Mouse (Mus musculus): ENCODE measurements at regions not wholly inside any gene's neighbourhood (a gene's known extent, or its start where the extent isn't known, plus 50 kb on each side); places are given as distances from the start of the nearest gene placed in this dataset.

DNA sequence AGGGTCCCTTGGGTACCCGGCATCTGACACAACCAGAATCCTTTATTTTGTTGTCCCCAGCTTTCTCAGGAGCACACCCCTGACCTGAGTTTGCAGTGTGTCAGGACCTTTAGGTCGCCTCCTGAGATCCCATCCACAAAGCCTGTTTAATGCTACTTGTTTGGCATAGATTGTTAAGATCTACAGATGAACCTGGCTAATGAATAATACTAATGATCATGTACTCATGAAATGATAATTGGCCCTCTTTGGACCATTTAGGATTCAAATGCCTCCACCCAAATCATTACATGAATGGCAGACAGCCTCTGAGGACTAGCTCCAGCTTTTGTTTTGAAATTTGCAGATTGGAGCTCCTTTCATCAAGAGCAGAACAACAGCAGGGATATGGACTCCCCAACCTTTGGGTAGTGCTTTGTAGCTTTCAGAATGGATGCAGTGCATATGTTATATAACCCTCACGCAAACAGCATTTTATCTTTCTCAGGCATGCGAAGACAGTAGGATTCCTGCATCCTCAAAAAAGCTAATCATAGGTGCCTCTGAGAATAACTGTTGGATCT lies 400.1 kb downstream of the Ttll7 start:
- no peak overlapping the region for H3K27ac ChIP-seq (replicated peaks; ENCODE audit: low read depth, low read length)
- H3K4me3 ChIP-seq (ENCODE audit: insufficient read depth, low read depth, low read length), result no peak overlapping the region
- no peaks in the 10 kb centered on the region for H3K4me1 ChIP-seq (ENCODE audit: control insufficient read depth, insufficient read depth, insufficient read length, low read length)

DNA sequence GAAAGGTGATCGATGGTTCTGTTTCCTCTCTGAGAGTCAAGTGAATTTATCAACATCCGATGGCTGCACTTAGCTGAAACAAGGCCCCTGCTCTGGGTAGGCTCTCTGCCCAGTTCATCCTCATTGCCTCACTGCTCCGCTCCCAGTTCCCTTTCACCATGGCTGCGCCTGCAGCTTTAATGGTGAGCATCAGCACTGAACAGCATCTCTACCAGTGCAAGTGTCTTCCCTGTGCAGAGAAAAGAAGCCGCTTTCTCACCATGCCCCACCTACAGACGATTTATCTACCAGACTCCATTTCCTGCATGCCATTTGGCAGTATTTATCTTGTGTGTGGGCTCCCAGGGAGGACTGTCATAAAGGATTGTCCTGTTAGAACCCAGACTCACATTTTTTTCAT lies 400.6 kb downstream of the Ttll7 start:
- Histone ChIP-seq H3K27ac (replicated peaks; ENCODE audit: low read depth, low read length) (no peak overlapping the region), H3K4me3 (ENCODE audit: insufficient read depth, low read depth, low read length) (no peak overlapping the region), H3K4me1 (ENCODE audit: control insufficient read depth, insufficient read depth, insufficient read length, low read length) (no peaks in the 10 kb centered on the region)

DNA sequence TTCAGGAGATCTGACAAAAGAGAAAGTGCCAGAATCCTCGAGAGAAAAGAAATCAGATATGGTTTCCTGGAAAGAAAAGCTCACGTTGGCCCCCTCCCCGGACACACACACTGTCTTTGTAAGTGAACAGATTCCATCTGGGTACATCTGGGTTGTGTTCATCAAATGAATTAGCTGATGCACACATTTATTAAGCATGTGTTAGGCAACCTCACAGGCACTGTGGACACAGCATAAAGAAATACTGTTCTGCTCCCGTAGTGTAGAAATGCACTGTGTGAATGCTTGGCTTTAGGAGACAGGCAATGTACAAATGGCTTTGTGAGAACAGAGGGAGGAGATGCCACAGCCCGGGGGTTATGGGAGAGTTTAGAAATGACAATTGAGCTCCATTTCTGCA lies 402.3 kb downstream of the Ttll7 start:
- H3K4me3 ChIP-seq (ENCODE audit: insufficient read depth, low read depth, low read length), result no peak overlapping the region
- no peaks in the 10 kb centered on the region for H3K4me1 ChIP-seq (ENCODE audit: control insufficient read depth, insufficient read depth, insufficient read length, low read length)
- H3K27ac ChIP-seq (replicated peaks; ENCODE audit: low read depth, low read length), result no peak overlapping the region

DNA sequence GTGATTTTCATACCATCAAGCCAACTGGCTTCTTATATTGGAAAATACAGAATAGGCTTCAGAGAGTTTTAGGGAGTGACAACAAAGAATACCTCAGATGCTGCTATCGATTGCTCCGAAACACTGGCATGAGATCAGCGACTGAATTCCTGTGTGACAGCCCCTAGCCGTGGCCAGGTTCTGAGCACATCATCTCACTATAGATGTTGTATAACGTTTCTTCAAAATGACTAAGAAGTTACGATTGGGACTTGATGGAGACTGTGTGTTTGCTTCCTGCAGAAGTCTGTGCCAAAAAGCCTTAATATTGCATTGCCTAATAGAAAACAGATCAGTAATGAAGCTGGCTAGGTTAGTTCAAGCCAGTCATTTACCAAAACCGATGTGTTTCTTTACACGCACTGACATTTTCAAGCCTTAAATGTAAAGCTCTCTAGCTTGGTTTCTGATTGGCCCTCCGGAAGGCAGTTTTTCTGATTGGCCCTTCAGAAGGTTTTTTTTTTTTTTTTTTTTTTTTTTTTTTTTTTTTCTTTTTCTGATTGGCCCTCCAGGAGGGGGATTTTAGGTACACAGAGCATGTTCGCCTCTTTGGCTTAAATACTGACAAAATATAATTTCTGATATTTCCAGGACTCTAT lies 408.9 kb downstream of the Ttll7 start:
- Histone ChIP-seq H3K4me3 (ENCODE audit: insufficient read depth, low read depth, low read length) (no peak overlapping the region), H3K27ac (replicated peaks; ENCODE audit: low read depth, low read length) (no peak overlapping the region), H3K4me1 (ENCODE audit: control insufficient read depth, insufficient read depth, insufficient read length, low read length) (no peaks in the 10 kb centered on the region)

DNA sequence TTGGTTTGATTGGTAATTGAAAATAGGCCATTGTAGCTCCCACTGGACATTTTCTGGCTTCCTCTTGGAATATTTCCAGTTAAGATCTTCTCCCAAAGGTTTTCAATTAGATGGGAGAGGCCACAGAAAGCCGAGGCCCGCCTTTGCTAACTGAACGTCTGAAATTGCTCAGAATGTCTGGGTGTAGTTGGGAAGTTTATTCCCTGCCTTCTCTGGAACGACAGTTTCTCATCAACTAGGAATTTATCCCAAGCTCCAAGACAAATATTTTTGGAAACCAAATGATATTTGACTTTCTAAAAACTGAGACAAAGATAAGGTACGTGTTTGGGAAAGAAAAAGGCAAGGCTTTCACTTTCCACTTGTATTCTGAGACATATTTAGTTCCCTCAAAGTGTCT lies 414.4 kb downstream of the Ttll7 start:
- Histone ChIP-seq H3K4me3 (ENCODE audit: insufficient read depth, low read depth, low read length) (no peak overlapping the region), H3K27ac (replicated peaks; ENCODE audit: low read depth, low read length) (no peak overlapping the region), H3K4me1 (ENCODE audit: control insufficient read depth, insufficient read depth, insufficient read length, low read length) (no peaks in the 10 kb centered on the region)

DNA sequence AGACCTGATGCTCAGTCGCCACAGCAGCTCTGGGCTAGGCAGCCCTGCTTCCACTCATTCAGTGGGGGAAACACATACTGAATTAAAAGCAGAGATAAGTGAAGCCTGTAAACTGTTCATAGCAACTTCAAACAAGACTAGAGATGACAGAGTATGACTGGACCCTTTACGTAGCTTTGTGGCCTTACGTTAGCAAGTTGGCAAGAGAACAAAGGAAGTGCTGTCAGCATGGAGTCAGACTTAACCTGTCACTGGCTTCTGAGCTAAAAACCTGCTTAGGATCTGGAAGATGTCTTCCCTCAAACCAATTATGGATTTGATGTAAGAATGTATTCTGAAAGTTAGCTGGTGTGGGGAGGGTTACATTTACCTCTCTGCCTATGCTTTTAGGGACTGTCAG lies 421.3 kb downstream of the Ttll7 start:
- no peaks in the 10 kb centered on the region for H3K4me1 ChIP-seq (ENCODE audit: control insufficient read depth, insufficient read depth, insufficient read length, low read length)
- H3K4me3 ChIP-seq (ENCODE audit: insufficient read depth, low read depth, low read length), result no peak overlapping the region
- no peak overlapping the region for H3K27ac ChIP-seq (replicated peaks; ENCODE audit: low read depth, low read length)

DNA sequence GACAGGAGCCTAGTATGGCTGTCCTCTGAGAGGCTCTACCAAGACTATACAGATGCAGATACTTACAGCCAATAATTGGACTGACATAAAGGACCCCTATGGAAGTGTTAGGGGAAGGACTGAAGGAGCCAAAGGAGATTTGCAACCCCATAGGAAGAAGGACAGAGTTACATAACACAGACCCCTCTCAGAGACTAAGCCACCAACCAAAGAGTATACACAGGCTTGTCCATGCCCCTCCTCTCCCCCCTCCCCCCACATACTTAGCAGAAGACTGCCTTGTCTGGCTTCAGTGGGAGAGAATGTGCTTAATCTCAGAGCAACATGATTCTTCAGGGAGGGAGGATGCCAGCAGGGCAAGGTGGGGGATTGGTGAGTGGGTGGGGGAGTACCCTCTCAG lies 426.4 kb downstream of the Ttll7 start:
- no peak overlapping the region for H3K4me3 ChIP-seq (ENCODE audit: insufficient read depth, low read depth, low read length)
- H3K4me1 ChIP-seq (ENCODE audit: control insufficient read depth, insufficient read depth, insufficient read length, low read length), result no peaks in the 10 kb centered on the region
- H3K27ac ChIP-seq (replicated peaks; ENCODE audit: low read depth, low read length), result no peak overlapping the region

- Histone ChIP-seq H3K4me3 (ENCODE audit: insufficient read depth, low read depth, low read length) (no peak overlapping the region), H3K27ac (replicated peaks; ENCODE audit: low read depth, low read length) (no peak overlapping the region), H3K4me1 (ENCODE audit: control insufficient read depth, insufficient read depth, insufficient read length, low read length) (0 out of 2 replicates have a peak, but pooled peaks cover 2% of the 10 kb centered on the region)
Measured at GRCm38 (mm10) chr3:147283724-147284123, 431.6 kb downstream of the Ttll7 start.

DNA sequence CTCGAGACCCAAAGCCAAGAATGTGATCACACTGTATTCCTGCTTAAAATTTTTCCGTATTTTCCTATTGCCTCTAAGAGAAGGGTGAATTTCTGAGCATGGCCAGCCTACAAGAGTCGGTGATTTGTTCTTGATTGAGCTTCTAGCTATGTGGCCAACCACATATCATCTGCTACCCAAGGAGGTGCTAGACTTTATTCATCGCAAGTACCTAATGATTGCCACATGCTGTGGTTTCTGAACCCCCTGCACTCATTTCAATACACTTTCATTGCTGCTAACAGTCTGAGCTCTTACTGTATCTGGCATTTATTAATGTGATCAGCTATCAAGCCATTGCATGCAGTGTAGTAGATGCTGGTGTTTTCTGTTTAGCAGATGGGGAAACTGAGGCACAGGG lies 432.2 kb downstream of the Ttll7 start:
- H3K27ac ChIP-seq (replicated peaks; ENCODE audit: low read depth, low read length), result no peak overlapping the region
- no peak overlapping the region for H3K4me3 ChIP-seq (ENCODE audit: insufficient read depth, low read depth, low read length)
- H3K4me1 ChIP-seq (ENCODE audit: control insufficient read depth, insufficient read depth, insufficient read length, low read length), result 0 out of 2 replicates have a peak, but pooled peaks cover 2% of the 10 kb centered on the region

DNA sequence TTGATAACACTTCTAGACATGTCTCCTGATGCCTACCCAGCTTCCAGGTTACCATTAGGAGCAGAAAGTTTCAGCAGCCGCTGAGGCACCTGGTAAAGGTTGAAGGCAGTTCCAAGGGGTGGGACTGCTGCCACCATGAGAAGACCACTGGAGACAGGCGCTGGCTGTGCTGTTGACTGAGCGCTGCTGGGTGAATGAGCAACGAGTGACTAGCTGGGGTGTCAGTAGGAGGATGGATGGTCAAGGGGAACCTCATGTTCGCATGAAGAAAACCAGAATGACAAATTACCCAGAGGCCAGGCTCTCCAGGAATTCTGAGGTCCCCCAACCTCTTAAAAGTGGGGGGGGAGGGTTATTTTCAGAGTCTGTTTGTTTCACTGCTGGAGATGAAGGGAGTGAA lies 433.3 kb downstream of the Ttll7 start:
- Histone ChIP-seq H3K27ac (replicated peaks; ENCODE audit: low read depth, low read length) (no peak overlapping the region), H3K4me3 (ENCODE audit: insufficient read depth, low read depth, low read length) (no peak overlapping the region), H3K4me1 (ENCODE audit: control insufficient read depth, insufficient read depth, insufficient read length, low read length) (0 out of 2 replicates have a peak, but pooled peaks cover 2% of the 10 kb centered on the region)

GRCm38 (mm10) chr3:147287503-147287902 lies 435.3 kb downstream of the Ttll7 start:
- no peak overlapping the region for H3K27ac ChIP-seq (replicated peaks; ENCODE audit: low read depth, low read length)
- no peak overlapping the region for H3K4me3 ChIP-seq (ENCODE audit: insufficient read depth, low read depth, low read length)
- H3K4me1 ChIP-seq (ENCODE audit: control insufficient read depth, insufficient read depth, insufficient read length, low read length), result 0 out of 2 replicates have a peak, but pooled peaks cover 2% of the 10 kb centered on the region

GRCm38 (mm10) chr3:147291696-147292327 lies 439.6 kb downstream of the Ttll7 start:
- Histone ChIP-seq H3K4me1 (ENCODE audit: control insufficient read depth, insufficient read depth, insufficient read length, low read length) (0 out of 2 replicates have a peak, but pooled peaks cover 2% of the 10 kb centered on the region), H3K27ac (replicated peaks; ENCODE audit: low read depth, low read length) (no peak overlapping the region), H3K4me3 (ENCODE audit: insufficient read depth, low read depth, low read length) (no peak overlapping the region)

- Histone ChIP-seq H3K27ac (replicated peaks; ENCODE audit: low read depth, low read length) (peak overlapping the region; percentile 57), H3K4me1 (ENCODE audit: control insufficient read depth, insufficient read depth, insufficient read length, low read length) (peaks cover 3% of the 10 kb centered on the region; the same call in 1 of the 2 replicates), H3K4me3 (ENCODE audit: insufficient read depth, low read depth, low read length) (no peak overlapping the region)
Measured at GRCm38 (mm10) chr3:147298065-147298464, 445.9 kb downstream of the Ttll7 start.

GRCm38 (mm10) chr3:147325522-147325921 lies 473.4 kb downstream of the Ttll7 start:
- no peak overlapping the region for H3K4me3 ChIP-seq (ENCODE audit: insufficient read depth, low read depth, low read length)
- no peak overlapping the region for H3K27ac ChIP-seq (replicated peaks; ENCODE audit: low read depth, low read length)
- H3K4me1 ChIP-seq (ENCODE audit: control insufficient read depth, insufficient read depth, insufficient read length, low read length), result peaks cover 3% of the 10 kb centered on the region

- H3K27ac ChIP-seq (replicated peaks; ENCODE audit: low read depth, low read length), result no peak overlapping the region
- no peaks in the 10 kb centered on the region for H3K4me1 ChIP-seq (ENCODE audit: control insufficient read depth, insufficient read depth, insufficient read length, low read length)
- no peak overlapping the region for H3K4me3 ChIP-seq (ENCODE audit: insufficient read depth, low read depth, low read length)
Measured at GRCm38 (mm10) chr3:147334301-147334700, 482.1 kb downstream of the Ttll7 start.

- H3K27ac ChIP-seq (replicated peaks; ENCODE audit: low read depth, low read length), result no peak overlapping the region
Measured at GRCm38 (mm10) chr3:147335286-147335685, 483.1 kb downstream of the Ttll7 start.

More at GRCm38 (mm10) chr3:147335286-147335685, 483.1 kb downstream of the Ttll7 start:
- no peak overlapping the region for H3K4me3 ChIP-seq (ENCODE audit: insufficient read depth, low read depth, low read length)
- no peaks in the 10 kb centered on the region for H3K4me1 ChIP-seq (ENCODE audit: control insufficient read depth, insufficient read depth, insufficient read length, low read length)
